Mouse (Mus musculus): ENCODE measurements around the gene Mycbpap.

Mycbpap gene

DNA sequence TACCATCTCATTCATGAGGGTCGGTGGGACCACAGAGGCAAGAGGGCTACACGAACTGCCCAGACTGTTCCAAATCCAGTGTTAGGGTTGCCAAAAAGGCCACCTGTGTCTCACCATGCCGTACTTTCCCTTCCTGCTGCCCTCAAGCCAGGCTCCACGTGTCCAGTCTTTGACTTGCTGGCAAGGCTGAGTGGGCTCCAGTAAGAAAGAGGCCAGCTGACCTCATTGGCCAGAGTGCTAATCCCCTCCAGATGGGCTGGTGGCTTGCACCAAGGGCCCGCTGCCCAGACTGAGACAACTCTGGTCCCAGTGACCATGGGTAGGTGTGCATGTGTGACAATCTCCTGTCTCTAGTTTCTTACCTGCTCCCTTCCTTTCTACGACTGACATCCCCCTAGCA, 43.9 kb downstream of the Mycbpap start:
- Histone ChIP-seq H3K27me3 (ENCODE audit: control insufficient read depth, insufficient read depth, low read length, poor library complexity, severe bottlenecking) (0 out of 2 replicates have a peak, but pooled peaks cover 2% of the 10 kb centered on the region), H3K36me3 (ENCODE audit: control insufficient read depth, insufficient read depth, low read length, poor library complexity, severe bottlenecking) (no peaks in the 10 kb centered on the region)
- no peak for DNase-seq (ENCODE audit: low read depth, low spot score)

DNA sequence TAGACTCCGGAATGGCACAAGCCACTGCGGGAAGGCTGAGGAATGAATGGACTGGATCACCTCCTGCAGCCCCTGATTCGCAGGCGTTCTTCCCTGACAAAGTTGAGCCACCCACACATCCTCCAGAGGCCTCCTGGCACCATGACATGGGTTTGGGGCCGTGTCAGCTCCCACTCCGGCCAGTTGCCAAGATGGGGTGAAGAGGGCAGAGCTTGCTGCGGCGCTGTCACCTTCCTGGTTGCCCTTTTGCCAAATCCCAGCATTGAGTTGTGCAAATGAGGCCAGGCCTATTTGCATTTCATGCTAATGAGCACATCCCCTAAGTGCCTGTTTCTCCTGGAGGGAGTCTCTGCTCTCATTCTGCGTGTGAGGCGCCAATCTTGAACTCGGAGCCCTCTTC, 45.8 kb downstream of the Mycbpap start:
- no peak for DNase-seq (ENCODE audit: low read depth, low spot score)
- Histone ChIP-seq H3K27me3 (ENCODE audit: control insufficient read depth, insufficient read depth, low read length, poor library complexity, severe bottlenecking) (peaks cover 4% of the 10 kb centered on the region), H3K36me3 (ENCODE audit: control insufficient read depth, insufficient read depth, low read length, poor library complexity, severe bottlenecking) (no peaks in the 10 kb centered on the region)

DNA sequence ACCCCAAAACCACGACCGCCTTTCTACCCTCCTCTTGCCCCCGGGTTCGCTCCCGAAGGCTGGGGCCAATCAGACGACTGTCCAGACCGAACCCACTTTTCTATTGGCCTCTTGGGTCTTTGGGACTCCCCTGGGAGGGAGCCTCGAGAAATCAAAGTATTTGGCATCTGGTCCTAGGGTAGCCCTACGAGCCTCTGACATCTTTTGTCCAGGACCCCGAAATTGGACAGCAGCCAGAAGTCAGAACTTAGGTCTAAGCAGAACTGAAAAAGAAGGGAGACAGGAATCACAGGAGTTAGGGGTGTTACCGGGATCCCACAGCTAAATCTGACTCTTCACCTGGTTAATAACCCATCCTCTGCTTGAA, 47.0 kb downstream of the Mycbpap start:
- DNase-seq (ENCODE audit: low read depth, low spot score) = no peak
- H3K36me3 ChIP-seq (ENCODE audit: control insufficient read depth, insufficient read depth, low read length, poor library complexity, severe bottlenecking) = no peaks in the 10 kb centered on the region
- H3K27me3 ChIP-seq (ENCODE audit: control insufficient read depth, insufficient read depth, low read length, poor library complexity, severe bottlenecking) = peaks cover 7% of the 10 kb centered on the region

DNA sequence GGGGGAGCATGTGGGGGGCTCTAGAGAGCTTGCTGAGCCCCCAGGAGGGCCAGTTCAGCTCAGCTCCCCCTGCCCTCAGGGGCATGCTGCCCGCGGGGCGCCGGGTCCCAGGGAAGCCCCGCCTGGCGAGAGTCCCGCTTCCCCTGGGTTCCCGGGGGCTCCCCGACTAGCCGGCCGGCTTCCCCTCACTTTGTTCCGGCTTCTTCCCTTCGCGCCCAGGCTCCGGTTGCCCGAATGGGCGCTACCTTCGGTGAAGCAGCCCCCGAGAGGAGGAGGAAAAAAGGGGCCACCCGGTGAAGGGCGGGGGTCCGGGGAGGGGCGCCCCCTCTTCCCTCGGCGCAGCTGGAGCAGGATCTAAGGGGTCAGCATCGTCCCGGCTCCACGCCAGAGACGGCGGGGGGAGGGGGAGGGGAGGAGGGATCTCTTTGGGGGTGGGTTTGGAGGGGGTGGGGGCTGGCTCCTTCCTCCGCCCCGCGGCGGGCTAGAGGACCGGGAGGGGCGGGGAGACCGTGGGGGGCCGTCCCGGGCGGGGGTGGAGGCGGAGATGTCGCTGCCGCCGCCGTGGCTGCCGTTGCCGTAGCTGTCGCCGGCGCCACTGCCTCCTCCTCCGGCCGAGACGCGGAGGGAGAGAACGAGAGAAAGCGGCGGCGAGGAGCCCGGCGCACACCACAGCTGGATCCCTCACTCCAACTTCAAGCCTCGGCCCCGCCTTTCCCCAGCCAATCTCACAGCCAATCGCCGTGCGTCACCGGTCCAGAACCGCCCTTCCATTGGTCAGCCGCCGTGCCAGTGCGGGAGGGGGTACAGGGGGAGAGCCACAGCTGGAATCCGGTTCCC, 47.6 kb downstream of the Mycbpap start, which contains the start of gene Cacna1g:
Gene Cacna1g, minus strand, starts transcription at position 492 of the 837 bp plus-strand sequence.
- Histone ChIP-seq H3K27me3 (ENCODE audit: control insufficient read depth, insufficient read depth, low read length, poor library complexity, severe bottlenecking) (peaks cover 7% of the 10 kb centered on the region), H3K36me3 (ENCODE audit: control insufficient read depth, insufficient read depth, low read length, poor library complexity, severe bottlenecking) (no peaks in the 10 kb centered on the region)
- DNase-seq (ENCODE audit: low read depth, low spot score) = peak; percentile 54

DNA sequence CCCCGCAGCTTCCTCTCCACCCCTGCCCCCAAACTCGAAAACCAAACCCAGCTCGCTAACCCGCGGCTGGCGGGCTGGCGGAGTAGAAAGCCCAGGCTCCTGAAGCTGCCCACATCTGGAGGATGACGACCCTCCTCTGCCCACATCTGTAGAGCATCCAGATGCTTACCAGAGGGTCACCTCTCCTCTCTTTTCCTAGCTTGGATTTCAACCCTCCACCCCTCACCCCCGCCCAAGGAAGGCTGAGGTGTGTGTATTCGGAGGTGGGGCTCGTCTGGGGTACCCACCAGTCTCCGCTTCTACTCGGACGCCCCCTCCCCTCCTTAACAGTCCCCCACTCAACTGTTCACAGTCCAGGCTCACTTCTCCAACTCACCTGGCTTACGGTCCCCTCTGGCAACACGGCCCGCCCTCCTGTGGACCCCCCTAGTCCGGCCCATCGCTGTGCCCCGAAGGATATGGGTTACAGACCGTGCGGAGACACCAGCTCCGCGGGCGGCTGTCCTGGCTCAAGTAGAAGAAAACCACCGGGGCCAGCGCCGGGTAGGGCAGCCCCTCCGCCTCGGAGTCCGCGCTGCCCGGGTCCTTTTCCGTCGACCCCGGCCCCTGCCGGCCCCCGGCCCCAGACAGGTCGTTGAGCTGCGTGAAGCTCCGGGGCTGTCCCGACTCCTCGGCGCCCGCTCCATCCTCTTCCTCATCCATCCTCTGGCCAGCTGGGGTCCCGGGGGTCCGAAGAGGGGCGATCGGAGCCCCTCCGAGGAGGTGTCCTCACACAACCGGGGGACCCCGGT, 48.4 kb downstream of the Mycbpap start:
- Histone ChIP-seq H3K27me3 (ENCODE audit: control insufficient read depth, insufficient read depth, low read length, poor library complexity, severe bottlenecking) (peaks cover 7% of the 10 kb centered on the region), H3K36me3 (ENCODE audit: control insufficient read depth, insufficient read depth, low read length, poor library complexity, severe bottlenecking) (no peaks in the 10 kb centered on the region)
- no peak for DNase-seq (ENCODE audit: low read depth, low spot score)

DNA sequence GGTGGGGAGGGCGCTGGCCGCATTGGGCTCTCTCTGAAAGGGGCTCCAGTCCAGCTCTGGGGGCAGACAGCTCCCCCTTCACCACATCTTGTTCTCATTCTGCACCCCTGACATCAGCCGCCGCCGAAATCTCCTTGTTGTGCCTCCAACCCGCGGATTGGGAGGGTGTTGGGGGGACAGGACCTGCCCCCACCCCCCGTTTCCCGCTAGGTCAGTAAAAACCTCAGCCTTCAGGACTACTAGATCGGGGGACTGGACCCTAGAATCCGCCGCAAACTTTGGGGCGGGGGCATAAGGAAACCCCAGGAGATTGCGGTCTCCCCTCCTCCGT, 49.0 kb downstream of the Mycbpap start:
- no peaks in the 10 kb centered on the region for H3K36me3 ChIP-seq (ENCODE audit: control insufficient read depth, insufficient read depth, low read length, poor library complexity, severe bottlenecking)
- peaks cover 7% of the 10 kb centered on the region for H3K27me3 ChIP-seq (ENCODE audit: control insufficient read depth, insufficient read depth, low read length, poor library complexity, severe bottlenecking)
- no peak for DNase-seq (ENCODE audit: low read depth, low spot score)

DNA sequence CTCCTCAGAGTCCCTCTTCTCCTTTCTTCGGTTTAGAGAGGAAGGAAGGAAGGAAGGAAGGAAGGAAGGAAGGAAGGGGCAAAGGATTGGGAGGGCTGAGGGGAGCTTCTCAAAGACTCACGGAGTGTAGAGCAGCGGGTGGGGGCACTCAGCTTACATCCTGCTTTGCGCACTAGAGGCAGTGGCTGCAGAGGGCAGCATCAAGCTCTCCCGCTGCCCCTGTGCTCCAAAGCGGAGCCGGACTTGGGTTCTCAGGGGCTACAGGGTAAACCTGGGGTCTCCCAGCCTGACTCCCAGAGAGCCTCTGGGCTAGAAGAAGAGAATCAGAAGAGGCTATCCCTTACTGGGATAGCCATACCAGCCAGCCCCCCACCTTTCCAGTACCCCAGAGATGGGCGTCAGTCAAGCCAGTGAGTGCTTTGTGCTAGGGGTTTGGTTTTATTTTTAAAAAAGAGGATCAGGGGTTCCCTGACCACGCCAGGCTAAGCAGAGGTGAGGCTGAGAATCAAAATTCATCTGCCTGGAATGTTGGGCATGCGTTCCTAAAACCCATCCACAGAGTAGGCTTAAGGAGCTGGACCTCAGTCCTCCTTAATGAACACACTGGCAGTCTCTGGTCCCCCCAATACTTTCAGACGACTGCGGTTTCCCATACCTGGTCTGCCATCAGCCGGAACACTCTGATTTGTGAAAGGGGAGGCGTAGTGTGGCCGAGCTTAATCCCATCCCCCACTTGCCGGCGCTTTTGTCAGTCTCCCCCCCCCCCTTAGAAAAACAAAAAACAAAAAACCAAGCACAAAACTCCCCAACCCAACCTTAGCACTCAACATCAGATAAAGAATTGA, 49.6 kb downstream of the Mycbpap start:
- H3K36me3 ChIP-seq (ENCODE audit: control insufficient read depth, insufficient read depth, low read length, poor library complexity, severe bottlenecking) = no peaks in the 10 kb centered on the region
- H3K27me3 ChIP-seq (ENCODE audit: control insufficient read depth, insufficient read depth, low read length, poor library complexity, severe bottlenecking) = peaks cover 7% of the 10 kb centered on the region
- no peak for DNase-seq (ENCODE audit: low read depth, low spot score)

DNA sequence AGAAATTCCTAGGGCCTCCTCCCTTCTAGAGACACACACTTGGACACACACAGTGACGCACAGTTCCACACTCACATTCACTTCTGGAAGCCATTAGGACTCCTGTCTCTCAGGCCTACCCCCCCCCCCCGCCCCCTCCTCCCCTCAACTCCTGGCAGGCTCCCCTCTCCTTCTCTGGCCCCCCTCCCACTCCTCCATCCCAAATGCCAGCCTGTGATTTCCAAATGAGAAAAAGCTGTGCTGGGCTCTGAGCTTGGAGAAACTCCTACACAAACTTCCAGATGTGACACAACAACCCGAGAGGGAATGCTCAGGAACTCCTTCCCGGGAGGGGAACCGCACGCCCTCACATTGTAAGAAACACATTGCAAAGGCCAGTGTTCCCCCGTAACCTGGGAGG, 51.2 kb downstream of the Mycbpap start:
- Histone ChIP-seq H3K36me3 (ENCODE audit: control insufficient read depth, insufficient read depth, low read length, poor library complexity, severe bottlenecking) (no peaks in the 10 kb centered on the region), H3K27me3 (ENCODE audit: control insufficient read depth, insufficient read depth, low read length, poor library complexity, severe bottlenecking) (peaks cover 7% of the 10 kb centered on the region)
- no peak for DNase-seq (ENCODE audit: low read depth, low spot score)

DNA sequence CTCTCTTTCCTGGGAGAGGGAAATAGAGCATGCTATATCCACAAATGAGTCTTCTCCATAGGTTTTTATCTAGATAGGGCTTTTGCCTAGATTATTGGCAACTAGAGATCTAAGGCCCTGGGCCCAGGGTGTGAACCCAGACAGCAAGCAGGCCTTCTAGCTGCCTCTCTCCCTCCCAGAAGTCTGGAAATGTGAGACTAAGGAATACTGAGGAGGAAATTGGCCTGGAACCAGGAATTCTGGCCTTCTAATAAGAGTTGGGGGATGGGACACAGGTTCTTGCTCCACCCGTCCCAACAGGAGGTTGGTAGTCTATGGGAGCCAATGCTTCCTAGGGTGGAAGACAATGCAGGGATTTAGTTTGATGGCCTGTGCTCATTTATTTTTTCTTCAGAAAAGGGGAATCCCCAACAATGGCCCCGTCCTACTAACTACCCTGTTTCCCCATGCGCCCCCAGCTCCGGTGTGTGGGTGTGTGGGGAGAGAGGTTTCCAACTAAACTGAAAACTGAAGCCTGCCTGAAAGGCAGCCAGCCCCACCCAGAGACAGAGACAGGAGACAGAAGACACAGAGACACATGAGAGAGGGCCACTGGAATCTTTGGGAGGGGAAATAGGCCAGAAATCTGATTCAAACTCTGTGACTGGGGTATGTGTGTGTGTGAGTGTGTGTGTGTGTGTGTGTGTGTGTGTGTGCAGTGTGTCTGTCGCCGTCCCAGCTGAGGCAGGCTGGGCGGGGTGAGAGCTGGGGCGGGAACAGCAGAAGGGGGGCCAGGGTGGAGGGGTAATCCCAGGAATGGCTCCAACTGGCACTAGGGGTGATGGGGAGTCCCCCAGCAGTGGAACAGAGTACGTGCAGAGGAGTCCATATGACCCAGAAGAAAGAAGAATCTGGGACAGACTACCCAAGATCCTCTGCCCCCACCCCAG, 52.1 kb downstream of the Mycbpap start:
- no peak for DNase-seq (ENCODE audit: low read depth, low spot score)
- Histone ChIP-seq H3K27me3 (ENCODE audit: control insufficient read depth, insufficient read depth, low read length, poor library complexity, severe bottlenecking) (peaks cover 7% of the 10 kb centered on the region), H3K36me3 (ENCODE audit: control insufficient read depth, insufficient read depth, low read length, poor library complexity, severe bottlenecking) (no peaks in the 10 kb centered on the region)

DNA sequence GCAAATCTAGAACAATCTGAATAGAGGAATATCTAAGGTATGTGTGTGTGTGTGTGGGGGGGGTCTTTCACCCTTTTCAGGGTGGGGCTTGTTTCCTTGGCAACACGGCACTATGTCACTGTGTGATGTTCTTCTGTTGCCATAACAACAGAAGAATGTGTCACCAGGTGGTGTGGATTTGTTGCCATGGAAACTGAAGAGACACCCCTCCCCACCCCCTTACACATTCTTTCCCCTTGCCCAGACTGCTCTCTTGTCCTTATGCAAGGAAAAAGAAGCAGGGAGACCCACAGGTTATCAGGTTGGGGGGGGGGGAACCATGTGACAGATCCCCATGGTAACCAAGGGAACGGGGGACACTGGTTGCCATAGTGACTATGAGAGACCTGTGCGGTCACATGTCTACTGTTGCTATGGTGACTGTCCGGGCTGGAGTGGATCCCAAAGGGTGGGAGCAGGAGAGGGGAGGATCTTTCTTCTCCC, 52.9 kb downstream of the Mycbpap start:
- Histone ChIP-seq H3K27me3 (ENCODE audit: control insufficient read depth, insufficient read depth, low read length, poor library complexity, severe bottlenecking) (peaks cover 7% of the 10 kb centered on the region), H3K36me3 (ENCODE audit: control insufficient read depth, insufficient read depth, low read length, poor library complexity, severe bottlenecking) (no peaks in the 10 kb centered on the region)
- DNase-seq (ENCODE audit: low read depth, low spot score) = no peak

DNA sequence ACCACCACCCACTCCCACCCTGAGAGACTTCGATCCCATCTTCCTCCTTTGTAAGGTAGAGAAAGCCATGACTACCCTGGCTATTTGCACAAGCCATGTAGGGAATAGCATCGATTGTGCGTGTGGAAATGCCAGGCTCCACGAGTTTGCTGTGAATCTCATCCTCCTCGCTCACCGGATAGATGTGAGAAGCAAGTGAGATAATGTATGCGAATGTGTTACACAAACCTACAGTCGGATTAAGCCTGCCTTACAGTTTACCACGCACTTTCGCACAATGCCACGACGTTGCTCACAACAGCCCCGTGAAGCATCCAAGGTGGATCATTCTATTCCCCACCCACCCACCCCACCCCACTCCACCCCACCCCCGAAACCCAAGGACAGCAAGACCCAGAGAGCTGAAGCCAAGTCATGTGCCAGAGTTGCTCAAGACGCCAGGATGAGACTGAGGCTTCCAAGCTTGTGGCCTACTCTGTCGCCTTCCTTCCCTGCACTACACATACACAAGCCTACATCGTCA, 55.1 kb downstream of the Mycbpap start:
- peaks cover 2% of the 10 kb centered on the region; the same call in 1 of the 2 replicates for H3K27me3 ChIP-seq (ENCODE audit: control insufficient read depth, insufficient read depth, low read length, poor library complexity, severe bottlenecking)
- H3K36me3 ChIP-seq (ENCODE audit: control insufficient read depth, insufficient read depth, low read length, poor library complexity, severe bottlenecking) = no peaks in the 10 kb centered on the region
- no peak for DNase-seq (ENCODE audit: low read depth, low spot score)

DNA sequence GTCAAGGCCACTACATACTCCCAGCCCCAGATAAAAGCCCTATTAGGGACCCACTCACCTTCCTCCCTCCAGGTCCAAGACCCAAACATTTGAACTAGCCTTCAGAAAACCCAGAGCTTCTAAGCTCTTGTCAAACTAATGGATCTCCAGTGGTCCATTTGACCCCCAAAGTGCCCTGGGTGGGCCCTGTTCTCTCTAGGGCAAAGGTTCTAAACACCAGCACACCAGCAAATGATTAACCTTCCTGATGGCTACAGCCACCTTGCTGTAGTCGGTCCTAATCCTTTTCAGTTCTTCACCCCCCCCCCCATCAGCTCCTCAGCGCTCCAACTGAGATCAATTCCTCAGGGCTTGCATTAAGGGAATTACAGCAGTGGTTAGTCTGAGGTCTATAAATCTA, 57.4 kb downstream of the Mycbpap start:
- H3K27me3 ChIP-seq (ENCODE audit: control insufficient read depth, insufficient read depth, low read length, poor library complexity, severe bottlenecking) = no peaks in the 10 kb centered on the region
- no peaks in the 10 kb centered on the region for H3K36me3 ChIP-seq (ENCODE audit: control insufficient read depth, insufficient read depth, low read length, poor library complexity, severe bottlenecking)
- no peak for DNase-seq (ENCODE audit: low read depth, low spot score)

DNA sequence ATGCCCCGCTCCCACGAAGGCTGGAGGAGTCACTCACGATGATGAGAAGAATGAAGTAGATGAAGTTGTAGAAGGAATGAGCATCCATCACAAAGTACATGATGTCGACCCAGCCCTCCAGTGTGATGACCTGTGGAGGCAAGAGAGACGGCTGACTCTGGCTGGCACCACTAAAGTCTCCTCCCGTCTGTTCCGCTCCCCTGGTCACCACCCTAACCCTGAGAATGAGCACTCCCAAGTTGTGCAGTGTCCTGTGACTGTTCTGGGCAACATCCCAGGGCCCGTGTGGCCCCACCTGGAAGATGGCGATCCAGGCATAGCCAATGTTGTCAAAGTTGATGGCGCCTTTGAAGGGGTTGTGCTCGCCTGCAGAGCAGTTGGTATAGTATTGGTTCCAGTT, 59.7 kb downstream of the Mycbpap start:
- DNase-seq (ENCODE audit: low read depth, low spot score) = no peak
- H3K36me3 ChIP-seq (ENCODE audit: control insufficient read depth, insufficient read depth, low read length, poor library complexity, severe bottlenecking) = no peaks in the 10 kb centered on the region

DNA sequence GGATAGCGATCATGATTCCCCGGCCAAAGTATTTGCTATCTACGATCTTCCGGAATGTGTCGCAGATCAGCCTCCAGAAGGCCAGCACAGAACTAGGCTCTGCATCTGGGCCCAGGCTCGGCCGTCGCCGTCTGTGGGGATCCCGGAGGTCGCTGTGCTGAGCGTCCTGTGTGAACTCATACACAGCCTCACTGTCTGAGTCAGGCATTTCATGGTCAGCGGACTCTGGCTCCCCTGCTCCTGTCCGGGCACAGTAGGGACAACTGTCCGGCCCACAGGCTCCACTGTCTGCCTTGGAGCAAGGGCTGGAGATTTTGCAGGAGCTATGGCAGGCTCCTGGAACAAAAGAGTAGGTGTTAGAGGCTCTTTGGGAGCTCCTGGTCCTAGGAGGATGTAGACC, 64.5 kb downstream of the Mycbpap start:
- Histone ChIP-seq H3K36me3 (ENCODE audit: control insufficient read depth, insufficient read depth, low read length, poor library complexity, severe bottlenecking) (no peaks in the 10 kb centered on the region), H3K27me3 (ENCODE audit: control insufficient read depth, insufficient read depth, low read length, poor library complexity, severe bottlenecking) (no peaks in the 10 kb centered on the region)
- DNase-seq (ENCODE audit: low read depth, low spot score) = no peak

More for the DNA sequence above, 59.7 kb downstream of the Mycbpap start:
- no peaks in the 10 kb centered on the region for H3K27me3 ChIP-seq (ENCODE audit: control insufficient read depth, insufficient read depth, low read length, poor library complexity, severe bottlenecking)
